Mouse (Mus musculus): ENCODE results near the gene Pip4k2a.

Pip4k2a gene

GRCm38 (mm10) chr2:18923806-18924595 is 73.9 kb downstream of the Pip4k2a start:
- DNase-seq (ENCODE audit: low read depth) = no peak

- DNase-seq (ENCODE audit: low read depth) = no peak
Observed at GRCm38 (mm10) chr2:18923098-18923649, 74.8 kb downstream of the Pip4k2a start.

GRCm38 (mm10) chr2:18921570-18922180 is 76.3 kb downstream of the Pip4k2a start:
- no peak for DNase-seq (ENCODE audit: low read depth)

GRCm38 (mm10) chr2:18920461-18920877 is 77.5 kb downstream of the Pip4k2a start:
- no peak for DNase-seq (ENCODE audit: low read depth)

- DNase-seq (ENCODE audit: low read depth) = no peak
Observed at GRCm38 (mm10) chr2:18919797-18920354, 78.0 kb downstream of the Pip4k2a start.

GRCm38 (mm10) chr2:18917838-18918237 is 80.1 kb downstream of the Pip4k2a start:
- no peak for DNase-seq (ENCODE audit: low read depth)

- no peak for DNase-seq (ENCODE audit: low read depth)
Observed at GRCm38 (mm10) chr2:18917380-18917750, 80.6 kb downstream of the Pip4k2a start.

GRCm38 (mm10) chr2:18916615-18917379 is 81.1 kb downstream of the Pip4k2a start:
- no peak for DNase-seq (ENCODE audit: low read depth)

GRCm38 (mm10) chr2:18916042-18916407 is 81.9 kb downstream of the Pip4k2a start:
- DNase-seq (ENCODE audit: low read depth) = no peak

- DNase-seq (ENCODE audit: low read depth) = peak; percentile 36
Observed at GRCm38 (mm10) chr2:18915372-18916041, 82.4 kb downstream of the Pip4k2a start.

- DNase-seq (ENCODE audit: low read depth) = no peak
Observed at GRCm38 (mm10) chr2:18914750-18915149, 83.2 kb downstream of the Pip4k2a start.

- DNase-seq (ENCODE audit: low read depth) = no peak
Observed at GRCm38 (mm10) chr2:18913642-18914041, 84.3 kb downstream of the Pip4k2a start.

- no peak for DNase-seq (ENCODE audit: low read depth)
Observed at GRCm38 (mm10) chr2:18911251-18911934, 86.5 kb downstream of the Pip4k2a start.

- DNase-seq (ENCODE audit: low read depth) = no peak
Observed at GRCm38 (mm10) chr2:18910209-18910608, 87.7 kb downstream of the Pip4k2a start.

GRCm38 (mm10) chr2:18909713-18910112 is 88.2 kb downstream of the Pip4k2a start:
- DNase-seq (ENCODE audit: low read depth) = no peak

GRCm38 (mm10) chr2:18907269-18907668 is 90.7 kb downstream of the Pip4k2a start:
- no peak for DNase-seq (ENCODE audit: low read depth)

- no peak for DNase-seq (ENCODE audit: low read depth)
Observed at GRCm38 (mm10) chr2:18906421-18907084, 91.4 kb downstream of the Pip4k2a start.

- no peak for DNase-seq (ENCODE audit: low read depth)
Observed at GRCm38 (mm10) chr2:18903301-18904068, 94.4 kb downstream of the Pip4k2a start.

- DNase-seq (ENCODE audit: low read depth) = no peak
Observed at GRCm38 (mm10) chr2:18901133-18901532, 96.8 kb downstream of the Pip4k2a start.

GRCm38 (mm10) chr2:18900635-18901034 is 97.3 kb downstream of the Pip4k2a start:
- DNase-seq (ENCODE audit: low read depth) = no peak
